Mouse (Mus musculus) embryo, embryonic 10.5 days (tissue): ENCODE measurements around the gene Hipk4.
A peak's percentile ranks its signal among the peaks of the same experiment; 100 is the strongest.

Experiments used
- DNase-seq: peaks from one replicate; pipeline ENCODE4 v3.0.0-alpha.2; 2015; ENCODE audit warnings: low spot score

Hipk4 gene

DNA sequence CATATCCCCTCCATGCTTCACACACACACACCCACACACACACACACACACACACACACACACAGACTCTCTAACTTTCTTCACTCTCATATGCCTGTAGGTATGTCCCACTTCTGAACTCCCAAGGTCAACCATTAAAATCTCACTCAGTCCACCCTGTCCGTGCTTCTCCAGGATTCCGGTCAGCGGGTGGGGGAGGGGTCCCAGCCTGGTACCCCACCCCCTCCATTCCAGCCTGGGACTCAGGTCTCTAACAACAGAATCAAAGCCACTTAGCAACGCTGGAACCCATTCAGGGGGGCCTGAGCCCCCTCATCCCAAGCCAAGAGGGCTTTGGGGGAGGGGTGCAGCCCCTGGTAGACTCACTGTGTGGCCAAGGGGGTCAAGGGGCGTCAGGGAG, at the start of gene Hipk4:
Hipk4 (plus strand) TSS at position 301 of the 400 bp plus-strand sequence.
- no peak for DNase-seq

DNA sequence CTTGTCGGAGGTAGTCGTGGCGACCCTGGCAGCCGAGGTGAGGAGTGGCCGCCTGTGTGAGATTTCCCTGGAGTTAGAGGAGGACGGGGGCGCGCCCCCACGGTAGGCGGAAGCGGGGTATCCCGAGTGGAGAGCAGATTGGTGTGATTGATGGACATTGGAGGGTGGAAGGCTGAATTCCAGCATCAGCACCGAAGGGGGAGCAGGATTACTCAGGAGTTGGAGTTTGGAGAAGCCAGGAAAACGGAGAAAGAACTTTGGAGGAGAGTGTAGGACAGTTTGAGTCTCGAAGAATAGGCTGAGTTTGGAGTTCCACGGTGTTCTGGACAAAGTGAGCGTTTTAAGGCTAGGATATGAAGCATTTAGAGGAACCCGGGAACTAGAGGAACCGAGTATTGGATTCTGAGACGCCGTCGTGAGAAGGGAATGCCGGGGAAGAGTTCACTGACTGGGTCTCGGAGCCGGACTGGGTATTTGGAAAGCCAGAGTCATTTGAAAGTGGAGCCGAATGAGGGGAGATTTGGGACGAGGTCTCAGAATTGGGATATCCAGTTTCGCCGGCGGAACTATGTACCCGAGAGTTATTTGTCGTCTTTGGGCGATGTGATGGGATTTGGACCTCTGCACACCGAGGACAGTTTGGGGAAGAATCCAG, 49.1 kb upstream of the Hipk4 start:
- DNase-seq: no peak

DNA sequence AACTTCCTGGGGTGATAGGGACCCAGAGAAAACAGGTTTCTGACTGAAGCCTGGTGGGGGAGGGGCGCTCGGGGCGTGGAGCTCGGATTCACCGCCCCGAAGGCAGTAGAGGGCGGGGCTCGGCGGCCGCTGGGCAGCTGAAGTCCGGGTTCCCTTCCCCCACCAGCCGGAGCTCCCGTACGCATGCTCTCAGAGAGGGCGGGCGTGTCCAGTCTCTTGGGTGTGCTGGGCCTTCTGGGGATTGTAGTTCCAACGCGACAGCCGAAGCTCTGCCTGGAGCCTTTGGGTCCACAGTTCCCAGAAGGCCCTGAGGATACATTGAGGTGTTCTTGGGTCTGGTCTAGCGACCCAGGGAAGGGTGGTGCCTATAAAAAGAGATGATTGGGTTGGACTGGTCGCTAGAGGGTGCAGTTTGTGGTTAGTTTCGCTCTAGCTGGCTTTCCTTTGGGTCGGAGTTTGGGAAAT, 48.5 kb upstream of the Hipk4 start:
- DNase-seq: peak; percentile 100

DNA sequence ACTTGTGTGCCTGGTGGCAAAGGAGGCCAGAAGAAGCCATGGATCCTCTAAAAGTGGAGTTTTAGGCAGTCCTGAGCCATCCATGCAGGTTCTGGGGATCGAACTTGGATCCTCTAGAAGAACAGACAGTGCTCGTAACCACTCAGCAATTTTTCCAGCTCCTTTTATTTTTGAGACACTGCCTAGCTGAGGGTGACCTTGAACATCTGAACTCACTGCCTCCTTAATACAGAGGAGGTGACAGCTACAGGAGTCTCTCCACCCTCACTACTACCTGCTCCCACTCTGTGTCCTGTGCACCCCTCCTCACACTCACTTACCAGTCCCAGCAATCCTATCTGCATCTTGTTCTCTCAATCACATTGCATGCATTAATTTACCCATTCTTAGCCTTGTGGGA, 47.5 kb upstream of the Hipk4 start:
- DNase-seq: no peak

DNA sequence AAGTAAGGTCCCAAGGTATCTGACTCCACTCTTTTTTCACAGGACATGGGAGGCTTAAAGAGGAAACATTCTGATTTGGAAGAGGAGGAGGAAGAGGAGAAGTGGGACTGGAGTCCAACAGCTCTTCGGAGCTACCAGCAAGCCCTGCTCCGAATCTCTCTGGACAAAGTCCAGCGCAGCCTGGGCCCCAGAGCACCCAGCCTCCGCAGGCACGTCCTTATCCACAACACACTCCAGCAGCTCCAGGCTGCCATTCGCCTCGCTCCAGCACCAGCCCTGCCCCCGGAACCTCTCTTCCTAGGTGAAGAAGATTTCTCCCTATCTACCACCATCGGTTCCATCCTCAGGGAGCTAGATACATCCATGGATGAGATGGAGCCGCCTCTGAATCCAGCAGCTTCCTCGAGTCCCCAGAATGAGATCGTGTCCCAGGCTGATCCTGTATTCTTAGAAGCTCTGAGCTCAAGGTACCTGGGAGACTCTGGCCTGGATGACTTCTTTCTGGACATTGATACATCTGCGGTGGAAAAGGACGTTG, 46.9 kb upstream of the Hipk4 start:
- DNase-seq: no peak

GRCm38 (mm10) chr7:27478561-27478960, 44.5 kb upstream of the Hipk4 start:
- no peak for DNase-seq

GRCm38 (mm10) chr7:27479750-27480149, 43.3 kb upstream of the Hipk4 start:
- DNase-seq: no peak

DNA sequence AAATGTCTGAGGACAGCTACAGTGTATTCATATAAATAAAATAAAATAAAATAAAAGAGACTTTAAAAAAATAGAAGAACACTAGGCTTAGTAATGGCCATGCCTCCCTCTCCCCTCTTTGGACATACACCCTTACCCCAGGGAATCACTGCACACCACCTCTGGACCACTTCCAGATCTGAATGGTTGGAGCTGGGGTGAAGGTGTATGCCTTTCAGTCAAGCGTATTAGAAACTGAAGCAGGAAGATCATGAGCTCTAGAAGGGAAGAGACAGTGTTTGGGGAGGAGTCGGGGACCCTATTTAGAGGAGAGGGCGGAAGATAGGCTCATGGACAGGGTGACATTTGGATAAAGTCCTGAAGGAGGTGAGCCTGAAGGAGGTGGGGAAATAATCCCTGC, 42.6 kb upstream of the Hipk4 start:
- DNase-seq: no peak

DNA sequence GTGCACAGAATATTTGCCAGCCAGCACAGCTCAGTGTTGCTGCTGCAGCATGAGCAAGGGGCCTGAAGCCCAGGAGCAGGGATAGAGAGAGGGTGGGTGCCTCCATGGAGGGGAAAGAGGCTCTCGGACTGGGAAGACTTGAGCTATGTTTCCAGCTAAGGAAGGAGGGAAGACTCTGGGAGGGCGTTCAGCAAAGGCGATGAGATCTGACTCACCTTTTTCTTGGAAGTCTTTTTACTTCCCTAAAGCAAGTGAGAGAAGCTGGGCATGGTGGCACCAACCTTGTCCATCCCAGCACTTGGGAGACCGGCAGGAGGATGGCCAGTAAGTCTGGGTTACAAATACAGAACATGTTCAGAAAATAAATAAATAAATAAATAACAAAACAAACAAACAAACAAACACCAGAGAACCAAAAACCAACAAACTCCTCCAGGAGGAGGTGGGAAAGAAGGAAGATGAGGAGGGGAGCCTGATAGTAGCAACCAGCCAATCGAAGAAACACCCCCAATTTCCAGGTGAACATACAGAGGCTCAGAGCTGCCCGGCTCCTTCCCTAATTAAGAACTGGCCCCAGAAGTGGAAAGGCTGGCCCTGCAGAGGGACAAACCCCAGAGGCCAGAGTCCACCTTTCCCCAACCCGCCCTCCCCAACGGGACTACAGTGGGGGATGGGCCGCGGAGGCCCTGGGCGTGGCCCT, 42.0 kb upstream of the Hipk4 start:
- DNase-seq: no peak

GRCm38 (mm10) chr7:27481627-27481969, 41.5 kb upstream of the Hipk4 start:
- DNase-seq: peak; percentile 85

DNA sequence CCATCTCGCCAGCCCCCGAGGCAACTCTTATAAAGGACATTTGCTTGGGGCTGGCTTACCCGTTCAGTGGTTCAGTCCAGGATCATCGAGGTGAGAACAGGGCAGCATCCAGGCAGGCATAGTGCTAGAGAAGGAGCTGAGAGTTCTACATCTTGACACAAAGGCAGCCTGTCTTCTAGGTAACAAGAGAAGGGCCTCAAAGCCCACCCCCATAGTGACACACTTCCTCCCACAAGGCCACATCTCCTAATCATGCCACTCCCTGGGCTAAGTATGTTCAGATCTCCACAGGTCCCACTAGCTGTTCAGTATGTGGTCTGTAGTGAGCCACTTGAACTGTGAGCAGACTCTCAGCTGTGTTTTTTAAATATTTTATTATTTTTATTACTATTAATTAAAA, 39.2 kb upstream of the Hipk4 start:
- no peak for DNase-seq

DNA sequence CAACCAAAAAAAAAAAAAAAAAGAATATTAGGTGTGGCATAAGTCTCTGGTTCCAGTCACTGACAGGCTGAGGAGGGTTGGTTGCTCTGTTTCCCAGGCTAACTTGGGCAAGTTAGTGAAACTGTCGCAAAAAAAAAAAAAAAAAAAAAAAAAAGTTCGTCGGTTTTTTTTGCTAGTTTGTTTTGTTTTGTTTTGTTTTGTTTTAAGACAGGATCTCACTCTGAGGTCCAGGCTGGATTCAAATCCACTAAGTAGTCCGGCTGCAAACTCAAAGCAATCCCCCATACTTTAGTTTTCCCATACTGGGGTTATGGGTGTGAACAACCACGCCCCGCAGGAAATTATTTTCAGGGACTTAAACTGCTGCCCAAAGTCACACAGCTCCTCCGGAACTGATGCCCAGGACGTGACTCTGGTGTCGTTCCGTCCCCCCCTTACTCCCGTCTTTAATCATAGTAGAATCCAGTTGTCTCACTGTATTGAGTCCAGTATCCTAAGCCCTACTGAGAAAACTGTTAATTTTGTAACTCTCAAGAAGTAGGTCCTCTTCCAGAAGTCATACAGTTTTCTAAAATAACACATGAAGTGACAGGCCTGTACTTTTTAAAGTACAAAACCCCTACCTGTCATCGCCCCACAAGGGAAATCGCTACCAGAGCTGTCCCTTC, 36.8 kb upstream of the Hipk4 start:
- DNase-seq: no peak

DNA sequence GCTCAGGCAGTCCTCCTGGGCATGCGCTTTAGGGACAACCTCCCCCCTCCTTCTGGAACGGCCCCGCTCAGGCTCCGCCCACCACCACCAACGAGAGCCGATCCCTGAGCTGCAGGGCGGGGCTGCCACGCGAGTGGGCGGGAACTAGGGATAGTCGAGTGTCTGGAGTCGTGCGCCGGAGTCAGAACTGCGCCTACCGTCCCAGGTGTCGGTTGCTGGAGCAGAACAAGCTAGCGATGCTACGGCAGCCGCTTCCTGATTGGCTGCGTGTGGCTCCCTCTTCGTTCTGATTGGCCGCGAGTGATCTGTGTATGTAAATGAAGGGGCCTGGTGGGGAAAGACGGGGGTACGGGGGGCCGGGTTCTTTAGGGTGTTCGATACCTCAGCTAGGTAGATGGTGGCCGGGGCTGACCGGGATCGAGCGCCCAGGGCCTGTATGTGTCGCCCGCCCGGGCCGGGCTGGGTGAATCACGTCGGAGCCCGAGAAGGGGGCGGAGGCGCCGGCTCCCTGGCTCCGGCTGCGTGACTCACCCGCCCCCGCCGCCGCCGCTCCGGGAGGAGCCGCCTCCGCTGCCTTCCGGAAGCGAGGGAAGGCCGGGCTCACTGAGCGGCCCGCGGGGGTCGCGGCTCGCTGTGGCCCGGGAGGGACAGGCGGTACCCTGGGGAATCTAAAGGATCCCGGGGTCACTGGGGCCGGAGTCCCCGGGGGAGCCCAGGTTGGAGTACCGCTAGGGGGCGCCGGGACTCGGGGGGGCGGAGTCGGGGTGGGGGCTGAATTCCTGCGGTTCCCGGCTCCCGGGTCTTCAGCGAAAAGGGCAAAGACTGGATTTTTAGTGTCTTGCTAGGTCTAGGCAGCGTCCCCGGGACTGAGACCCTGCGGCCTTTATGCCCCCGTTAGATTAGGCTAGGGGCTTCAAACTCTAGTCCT, 36.0 kb upstream of the Hipk4 start, which contains the start of gene Sertad1:
Sertad1 (plus strand) TSS at position 141 of the 928 bp plus-strand sequence.
- DNase-seq: peak; percentile 100

DNA sequence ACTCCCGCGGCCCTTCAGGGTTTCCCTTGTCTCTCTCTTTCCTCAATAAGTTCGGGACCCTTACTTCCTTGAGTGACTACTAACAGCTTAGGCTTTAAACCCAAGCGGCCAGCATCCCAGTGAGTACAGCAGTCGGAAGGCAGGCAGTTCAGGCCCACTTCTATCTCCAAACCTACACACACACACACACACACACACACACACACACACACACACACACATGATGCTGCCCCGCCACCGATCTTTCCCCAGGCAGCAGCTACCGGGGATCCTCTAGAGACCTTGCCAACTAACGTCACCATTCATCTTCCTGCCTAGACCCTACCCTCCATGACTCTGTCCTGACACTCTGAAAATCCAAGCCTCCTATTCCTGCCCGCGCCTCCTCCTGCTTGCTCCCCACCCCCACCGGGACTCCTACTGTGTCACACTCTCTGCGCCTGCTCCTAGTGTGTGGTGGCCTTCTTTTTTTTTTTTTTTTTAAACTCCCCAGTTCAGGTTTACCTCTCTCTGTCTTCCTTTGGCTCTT, 35.3 kb upstream of the Hipk4 start:
- peak; percentile 43 for DNase-seq

- DNase-seq: no peak
These were observed 33.7 kb upstream of the Hipk4 start for GRCm38 (mm10) chr7:27489270-27489869.

DNA sequence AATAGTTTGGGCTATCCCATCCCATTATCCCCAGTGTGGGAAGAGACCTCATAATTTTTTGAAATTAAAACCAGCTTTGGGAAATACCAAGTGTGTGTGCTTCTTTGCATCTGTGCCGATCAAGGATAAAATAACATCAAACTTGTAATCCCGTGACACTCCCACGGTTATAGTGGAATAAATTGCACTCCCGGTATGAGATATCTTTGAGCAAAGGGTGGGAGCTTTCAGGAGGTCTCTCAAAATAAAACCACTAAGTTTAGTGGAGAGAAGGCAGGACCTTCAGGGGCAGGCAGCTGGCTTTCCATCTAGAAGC, 32.9 kb upstream of the Hipk4 start:
- DNase-seq: no peak

GRCm38 (mm10) chr7:27490543-27491329, 32.3 kb upstream of the Hipk4 start:
- peak; percentile 90 for DNase-seq

GRCm38 (mm10) chr7:27491856-27492255, 31.2 kb upstream of the Hipk4 start:
- no peak for DNase-seq

GRCm38 (mm10) chr7:27493022-27493421, 30.0 kb upstream of the Hipk4 start:
- no peak for DNase-seq

- no peak for DNase-seq
These were observed 29.6 kb upstream of the Hipk4 start for GRCm38 (mm10) chr7:27493450-27493849.
